Mouse (Mus musculus): Measurements from ENCODE around the gene 6430548M08Rik.

The 6430548M08Rik gene

GRCm38 (mm10) chr8:120184850-120185792 is 71.2 kb downstream of the 6430548M08Rik start:
- peak; percentile 55 for DNase-seq

GRCm38 (mm10) chr8:120186454-120186853 is 72.5 kb downstream of the 6430548M08Rik start:
- DNase-seq, result peak; percentile 63

DNA sequence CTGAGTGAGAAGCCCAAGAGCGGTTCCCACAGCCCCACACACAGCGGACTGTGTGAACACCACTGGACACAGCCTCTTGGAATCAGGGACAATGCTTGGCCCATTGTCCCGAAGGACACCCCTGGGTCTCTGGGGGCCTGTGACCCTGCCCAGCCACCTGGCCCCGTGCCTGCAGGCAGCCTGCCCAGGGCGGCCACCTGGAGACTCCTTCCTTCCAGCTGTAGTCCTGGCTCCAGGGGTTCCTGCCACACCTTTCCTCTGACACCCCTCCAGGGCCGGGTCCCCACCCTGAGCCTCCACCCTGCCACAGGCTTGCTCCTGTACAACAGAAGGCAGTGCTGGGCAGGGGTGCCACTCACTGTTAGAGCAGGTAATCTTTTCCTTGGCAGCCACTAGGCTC is 74.6 kb downstream of the 6430548M08Rik start:
- no peak for DNase-seq

DNA sequence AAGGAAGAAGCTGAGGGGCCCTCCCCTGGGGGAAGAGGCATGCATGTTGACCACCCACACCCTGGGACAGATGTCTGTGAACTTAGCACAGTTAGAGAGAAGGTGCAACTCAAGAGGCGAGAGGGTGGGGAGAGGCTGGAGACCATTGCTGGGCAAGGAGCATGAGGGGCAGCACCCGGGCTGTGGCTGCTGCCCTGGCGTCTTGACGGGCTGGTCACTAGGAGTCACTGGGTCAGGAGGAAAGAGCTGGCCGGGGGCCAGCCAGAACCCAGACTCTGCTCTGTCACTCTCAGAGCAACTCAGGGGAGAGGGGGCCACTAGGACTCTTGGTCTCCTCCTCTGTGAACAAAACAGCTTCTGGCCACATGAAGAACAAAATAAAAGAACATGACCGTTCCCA is 75.5 kb downstream of the 6430548M08Rik start:
- DNase-seq, result no peak

DNA sequence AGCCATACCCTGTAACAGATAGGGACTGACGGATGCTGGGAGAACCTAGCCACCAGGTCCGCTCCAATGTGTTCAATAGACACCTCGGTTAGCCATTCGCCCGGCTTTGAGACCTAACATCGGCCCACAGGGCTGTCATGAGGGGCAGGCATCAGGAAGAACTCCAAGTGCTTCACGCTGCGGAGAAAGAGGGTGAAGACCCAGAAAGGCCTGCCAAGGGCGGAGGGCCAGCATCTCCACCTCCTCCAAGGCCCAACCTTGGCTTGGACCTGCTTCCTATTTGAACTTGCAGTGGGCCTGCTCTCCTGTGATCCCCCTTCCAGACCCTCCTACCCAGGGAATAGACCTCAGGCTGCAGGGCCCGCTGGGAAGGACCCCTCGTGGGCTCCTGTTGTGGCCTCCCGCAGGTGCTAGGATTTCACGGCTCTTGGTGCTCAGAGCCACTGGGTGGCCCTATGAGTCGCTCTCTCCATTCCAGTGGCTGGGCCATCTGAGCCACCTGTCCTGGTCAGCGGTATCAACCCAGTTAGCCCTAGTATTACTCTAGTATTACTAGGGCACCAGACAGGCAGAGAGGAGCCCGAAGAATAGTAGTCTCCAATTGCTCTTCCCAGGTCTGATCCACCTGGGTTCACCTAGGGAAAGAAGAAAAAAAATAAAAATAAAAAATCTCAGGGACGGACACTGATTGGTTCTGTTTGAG is 76.3 kb downstream of the 6430548M08Rik start:
- no peak for DNase-seq

DNA sequence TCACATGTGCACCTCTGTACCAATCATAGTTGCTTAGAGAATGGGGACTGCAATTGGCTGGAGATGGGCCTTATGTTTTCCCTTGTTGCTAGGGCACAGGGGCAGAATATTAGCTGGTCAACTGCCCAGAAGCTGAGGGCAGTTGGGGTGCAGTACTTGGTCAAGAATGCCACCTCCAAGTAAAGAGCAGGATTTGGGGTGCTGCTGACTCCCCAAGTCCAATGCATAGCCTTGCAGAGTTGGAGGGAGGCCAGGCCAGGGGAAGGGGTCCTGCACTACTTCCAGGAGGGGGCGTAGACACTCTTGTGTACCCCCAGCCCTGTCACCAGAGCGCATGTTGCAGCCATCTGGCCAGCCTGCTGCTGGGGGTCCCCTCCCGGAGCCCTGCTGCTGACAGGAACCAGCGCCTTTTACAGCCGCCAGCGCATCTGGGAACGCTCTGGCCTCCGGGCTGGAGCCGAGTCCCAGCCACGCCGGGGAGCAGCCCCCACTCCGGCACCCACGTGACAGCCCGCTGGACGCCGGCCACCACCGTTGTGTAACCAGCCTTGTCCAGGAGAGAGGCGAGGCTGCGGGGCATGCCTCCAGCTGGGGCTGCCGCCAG is 77.0 kb downstream of the 6430548M08Rik start:
- peak; percentile 97 for DNase-seq

DNA sequence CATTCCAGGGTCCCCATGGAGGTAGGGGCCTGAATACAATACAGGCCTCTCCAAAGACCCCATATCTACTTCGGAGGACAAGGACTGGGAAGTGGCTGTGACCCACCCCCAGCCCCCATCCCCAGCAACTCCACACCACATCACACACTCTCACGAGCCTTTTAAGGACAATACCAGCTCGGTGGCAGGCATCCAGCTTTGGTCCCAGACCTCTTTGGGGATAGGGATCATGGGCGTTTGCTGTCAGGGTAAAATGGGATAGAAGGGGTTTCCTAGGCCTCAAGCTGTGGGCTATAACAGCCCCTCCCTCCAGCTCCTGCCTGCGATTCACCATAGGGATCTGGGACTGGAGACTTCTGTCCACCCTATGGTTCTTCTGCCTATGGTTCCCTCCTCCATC is 77.7 kb downstream of the 6430548M08Rik start:
- DNase-seq, result no peak

DNA sequence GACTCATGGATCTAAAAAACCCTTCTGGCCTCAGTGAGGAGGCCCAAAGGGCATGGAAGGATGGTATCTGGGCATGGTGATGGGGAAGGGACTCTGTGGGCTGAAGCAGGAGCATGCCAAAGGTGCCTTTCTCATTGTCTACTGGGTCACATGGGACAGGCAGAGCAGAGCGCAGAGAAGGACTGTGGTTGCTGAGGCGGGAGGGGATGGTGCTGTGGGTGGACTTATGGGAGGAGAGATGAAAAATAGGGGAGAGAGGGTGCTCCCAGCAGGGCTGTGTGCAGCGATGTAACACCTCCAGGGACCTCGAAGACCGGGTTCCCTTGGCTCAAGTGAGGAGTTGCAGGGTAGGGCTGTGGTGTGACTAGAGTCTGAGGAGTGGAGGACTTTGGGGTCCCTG is 78.2 kb downstream of the 6430548M08Rik start:
- DNase-seq, result no peak

DNA sequence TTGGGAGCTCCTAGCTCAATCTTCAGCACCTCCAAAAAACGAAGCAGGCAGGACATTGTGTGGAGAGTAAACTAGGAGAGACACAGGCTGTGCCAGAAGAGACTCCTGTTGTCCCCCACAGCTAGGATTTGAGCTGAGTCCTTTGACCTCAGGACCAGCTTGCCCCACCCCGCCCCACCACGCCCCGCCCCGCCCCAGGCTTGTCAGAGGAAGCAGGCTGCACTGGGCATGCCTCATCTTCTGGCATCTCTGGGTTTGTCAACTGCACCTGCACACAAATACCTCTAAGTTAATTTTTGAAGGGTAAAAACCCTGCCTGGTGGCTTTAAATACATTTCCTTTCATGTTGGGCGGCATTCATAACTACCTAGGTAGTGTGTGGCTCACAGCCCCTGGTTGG is 87.4 kb downstream of the 6430548M08Rik start:
- no peak for DNase-seq

- peak; percentile 62 for DNase-seq
Observed at GRCm38 (mm10) chr8:120202546-120202945, 88.6 kb downstream of the 6430548M08Rik start.

DNA sequence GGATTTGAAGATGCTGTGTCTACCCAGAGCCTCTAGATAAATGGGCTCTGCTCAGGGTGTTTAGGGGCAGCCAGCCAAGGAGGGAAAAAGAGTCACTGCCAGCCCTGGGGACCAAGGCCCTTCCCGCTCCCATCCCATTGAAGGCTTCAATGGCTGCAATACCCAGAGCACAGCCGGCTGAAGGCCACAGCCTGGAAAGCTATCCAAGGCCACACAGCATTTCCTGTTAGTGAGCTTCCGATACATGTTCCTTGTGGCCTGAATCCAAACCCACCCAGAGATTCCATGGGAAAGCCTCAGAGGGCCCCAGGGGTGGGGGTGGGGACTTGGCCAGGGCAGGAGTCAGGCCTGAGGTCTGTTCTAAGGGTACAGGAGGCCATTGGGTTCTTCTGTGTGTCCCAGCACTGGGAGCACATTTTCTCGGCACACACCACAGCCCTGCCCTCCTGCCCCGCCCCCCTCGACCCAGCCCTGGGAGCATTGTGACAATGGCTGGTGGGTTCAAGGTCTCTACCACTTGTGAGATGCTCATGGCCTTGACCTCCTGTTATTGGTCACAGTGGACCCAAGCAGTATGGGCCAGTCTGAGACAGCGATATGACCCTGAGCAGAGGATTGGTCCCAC is 90.9 kb downstream of the 6430548M08Rik start:
- DNase-seq, result peak; percentile 68

DNA sequence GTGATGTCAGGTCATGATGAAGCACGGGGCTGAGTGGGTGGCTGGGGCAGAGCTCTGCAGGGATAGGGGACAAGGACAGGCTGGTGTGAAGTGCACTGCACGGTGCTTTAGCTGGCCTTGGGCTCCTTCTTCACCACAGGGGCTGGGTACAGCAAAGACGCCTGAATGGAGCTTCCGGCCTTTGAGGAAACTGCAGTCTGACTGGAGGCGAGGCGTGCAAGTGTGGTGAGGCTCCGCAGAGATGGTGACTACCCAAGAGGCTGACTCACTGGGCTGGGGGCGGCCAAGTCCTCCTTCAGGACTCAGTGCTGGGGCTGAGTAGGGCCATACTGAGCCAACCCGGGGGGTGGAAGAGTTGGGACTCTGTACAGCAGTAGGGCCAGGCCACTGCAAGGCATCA is 92.0 kb downstream of the 6430548M08Rik start:
- no peak for DNase-seq

DNA sequence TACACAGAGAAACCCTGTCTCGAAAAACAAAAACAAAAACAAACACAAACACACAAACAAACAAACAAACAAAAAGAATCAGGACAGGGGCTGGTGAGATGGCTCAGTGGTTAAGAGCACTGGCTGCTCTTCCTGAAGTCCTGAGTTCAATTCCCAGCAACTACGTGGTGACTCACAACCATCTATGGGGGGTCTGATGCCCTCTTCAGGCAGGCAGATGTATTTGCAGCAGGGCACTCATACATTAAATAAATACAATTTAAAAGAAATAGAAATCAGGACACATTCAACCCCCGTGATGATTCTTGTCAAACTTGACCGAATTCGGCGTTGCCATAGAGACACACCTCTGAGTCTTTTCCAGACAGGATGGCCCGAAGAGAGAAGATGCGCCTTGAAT is 93.4 kb downstream of the 6430548M08Rik start:
- no peak for DNase-seq

DNA sequence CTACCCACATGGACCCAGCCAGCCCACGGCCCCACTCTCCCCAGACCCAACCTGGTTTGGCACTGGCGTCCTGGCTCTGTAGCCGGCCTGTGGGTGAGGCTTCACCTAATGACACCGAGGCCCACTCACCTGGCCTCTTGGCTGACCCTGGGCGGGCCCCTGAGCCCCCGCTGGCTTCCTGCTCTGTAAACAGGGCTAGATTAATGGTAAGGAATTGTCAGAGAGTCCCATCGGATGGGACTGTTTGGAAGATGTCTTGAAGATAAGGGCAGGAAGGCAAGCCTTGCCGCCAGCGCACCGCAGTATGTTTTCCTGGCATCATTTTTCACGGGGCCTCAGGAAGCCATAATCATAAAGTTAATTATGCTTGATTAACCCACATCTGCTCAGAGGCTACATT is 94.2 kb downstream of the 6430548M08Rik start:
- DNase-seq, result no peak

DNA sequence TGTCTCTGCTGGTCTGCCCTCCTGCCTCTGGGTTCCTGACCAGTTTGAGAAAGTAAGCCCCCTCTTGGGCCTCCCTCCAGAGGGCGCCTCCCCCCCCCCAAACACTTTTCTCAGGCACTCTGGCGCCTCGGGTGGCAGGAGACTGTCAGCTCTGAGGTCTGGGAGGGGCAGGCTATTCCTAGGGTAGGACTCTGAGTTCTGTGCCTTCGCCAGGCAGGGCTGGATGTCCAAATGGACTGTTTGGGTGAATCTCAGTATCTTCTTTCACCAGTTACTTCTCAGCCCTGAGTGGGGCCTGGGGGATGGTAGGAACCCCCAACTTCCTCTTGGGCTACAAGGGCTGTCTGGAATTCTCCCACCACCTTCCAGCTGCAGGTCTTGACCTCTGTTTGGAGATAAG is 97.4 kb downstream of the 6430548M08Rik start:
- DNase-seq, result no peak

DNA sequence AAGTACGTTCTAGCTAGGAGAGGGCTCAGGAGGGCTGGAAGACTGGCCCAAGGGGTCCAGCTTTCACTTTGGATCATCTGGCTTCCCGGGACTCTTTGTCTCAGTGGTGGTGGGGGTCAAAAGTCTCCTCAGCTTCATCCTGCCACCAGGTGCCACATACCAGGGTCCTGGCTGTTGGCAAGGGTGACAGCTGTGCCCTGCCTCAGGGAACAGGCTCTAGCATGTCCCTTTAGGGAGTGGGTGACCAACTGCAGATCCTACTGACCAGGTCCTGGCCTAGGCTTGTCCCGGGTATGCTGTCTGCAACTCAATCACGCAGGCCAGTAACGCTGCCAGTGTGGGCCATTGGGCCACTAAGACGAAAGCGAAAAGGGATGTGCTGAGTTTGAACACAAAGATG is 98.6 kb downstream of the 6430548M08Rik start:
- DNase-seq, result no peak

DNA sequence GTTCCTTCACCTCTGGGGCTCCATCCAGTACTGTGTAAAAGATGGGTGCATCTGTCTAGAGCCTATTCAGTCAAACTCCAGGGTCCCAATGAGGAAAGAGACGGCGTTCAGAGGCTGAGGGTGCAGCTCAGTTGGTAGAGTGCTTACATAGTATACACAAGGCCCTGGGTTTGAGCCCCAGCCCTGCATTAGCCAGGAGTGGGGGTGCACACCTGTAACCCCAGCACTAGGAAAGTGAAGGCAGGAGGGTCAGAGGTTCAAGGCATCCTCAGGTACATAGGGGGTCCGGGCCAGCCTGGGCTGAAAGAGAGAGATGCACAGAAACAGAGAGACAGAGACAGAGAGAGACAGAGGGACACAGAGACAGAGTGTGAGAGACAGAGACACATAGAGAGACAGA is 99.3 kb downstream of the 6430548M08Rik start:
- no peak for DNase-seq

DNA sequence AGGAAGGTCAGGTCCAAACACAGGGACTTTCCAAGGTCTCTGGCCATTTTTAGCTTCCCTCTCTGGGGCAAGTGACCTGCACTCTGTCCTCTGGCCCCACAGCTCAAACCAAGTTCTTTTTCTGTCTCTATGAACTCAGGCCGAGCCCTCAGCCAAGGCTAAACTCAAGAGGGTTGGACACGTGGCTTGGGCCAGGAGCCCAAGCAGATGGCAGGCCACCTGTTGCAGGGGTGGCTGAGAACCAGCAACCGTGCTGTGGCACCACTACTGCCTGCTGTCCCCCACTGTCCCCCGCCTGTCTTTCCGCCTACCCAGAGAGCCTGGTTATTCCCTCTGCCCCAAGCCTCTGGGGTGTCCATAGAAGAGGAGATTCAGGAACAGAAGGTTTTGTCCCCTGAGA is 100.0 kb downstream of the 6430548M08Rik start:
- no peak for DNase-seq
